Mouse (Mus musculus) cerebral cortex, adult 2 months (tissue): ENCODE results near the gene Caln1.

Source experiments
- WGBS: fragments of 180-500 bp; shearing (Covaris S2); methylation state at CpG from one replicate; pipeline ENCODE4 v1.1.7; 2018; 5-methylcytosine and 5-hydroxymethylcytosine counted together

Caln1 gene

GRCm38 (mm10) chr5:130394386-130394785, 25.1 kb downstream of the Caln1 start:
- 45% methylated on average over 8 of the region's 8 CpGs for WGBS

DNA sequence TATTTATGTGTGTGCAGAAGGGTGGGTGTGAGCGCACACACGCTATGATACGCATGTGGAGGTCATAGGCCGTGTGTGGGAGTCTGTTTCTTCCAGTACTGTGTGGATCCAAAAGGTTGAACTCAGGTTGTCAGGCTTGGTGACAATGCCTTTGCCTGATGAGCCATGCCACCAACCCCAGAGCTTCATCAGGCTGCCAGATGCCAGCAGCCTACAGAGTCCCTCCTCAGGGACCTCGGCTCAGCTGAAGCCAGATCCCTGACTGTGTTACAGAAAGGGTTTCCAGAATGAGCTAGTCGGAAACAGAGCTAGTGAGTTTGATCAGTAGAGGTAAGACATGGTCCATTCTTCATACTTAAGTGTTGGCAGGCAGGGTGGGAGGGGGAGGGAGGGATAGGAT, 25.9 kb downstream of the Caln1 start:
- 77% methylated on average over 6 of the region's 6 CpGs for WGBS

DNA sequence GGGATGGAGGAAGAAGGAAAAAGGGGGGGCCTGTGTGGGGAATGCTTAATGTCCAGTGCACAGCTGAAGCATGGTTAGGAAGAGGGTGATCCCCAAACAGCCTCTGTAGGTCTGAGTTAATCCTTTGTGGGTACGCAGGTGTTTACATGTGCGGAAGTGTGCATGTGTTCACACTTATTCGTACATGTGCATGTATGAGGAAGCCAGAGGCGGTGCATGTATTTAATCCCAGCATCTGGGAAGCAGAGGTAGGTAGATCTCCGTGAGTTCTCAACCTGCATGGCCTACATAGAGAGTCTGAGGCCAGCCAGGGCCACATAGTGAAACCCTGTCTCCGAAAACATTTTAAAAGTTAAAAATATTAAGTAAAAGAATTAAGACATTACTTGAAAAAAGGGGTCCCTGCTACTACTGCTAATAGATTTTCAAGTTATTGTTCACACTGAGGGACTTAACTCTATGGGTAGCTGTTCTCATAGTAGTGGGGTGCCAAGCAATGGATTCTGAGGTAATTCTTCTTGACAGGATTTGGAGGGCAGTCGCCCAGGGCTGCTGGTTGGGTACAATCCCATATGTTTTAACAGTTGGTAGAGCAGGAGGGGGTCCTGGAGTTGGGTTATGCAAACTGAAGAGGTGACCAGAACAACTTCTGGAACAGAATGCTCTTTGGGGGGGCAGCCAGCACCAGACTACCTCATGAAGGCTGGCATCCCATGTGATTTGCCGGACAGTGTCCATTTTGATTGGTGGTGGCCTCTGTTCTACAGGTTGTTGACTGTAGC, 31.1 kb downstream of the Caln1 start:
- 95% methylated on average over 8 of the region's 8 CpGs for WGBS

- 42% methylated on average over 1 of the region's 1 CpGs for WGBS
These were observed 35.9 kb downstream of the Caln1 start for GRCm38 (mm10) chr5:130405201-130405600.

GRCm38 (mm10) chr5:130409706-130410105, 40.5 kb downstream of the Caln1 start:
- 93% methylated on average over 6 of the region's 6 CpGs for WGBS

DNA sequence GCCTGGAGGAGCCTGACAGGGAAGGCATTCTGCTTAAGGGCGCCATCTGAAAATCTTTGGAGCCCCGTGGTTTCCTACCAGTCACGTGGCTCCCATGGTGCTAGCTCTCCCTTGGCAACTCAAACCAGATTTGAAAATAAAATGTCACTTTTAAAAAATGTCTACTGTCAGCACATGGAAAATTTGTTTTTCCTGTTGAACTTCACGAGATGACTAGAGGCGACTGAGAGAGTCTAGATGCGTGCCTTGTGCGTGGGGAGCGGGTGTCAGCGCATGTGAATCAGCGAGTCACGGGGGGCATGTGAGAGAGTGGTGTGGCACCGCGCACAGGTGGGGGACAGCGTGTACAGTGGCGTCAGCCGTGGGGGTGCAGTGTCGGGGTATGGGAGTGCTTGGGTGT, 42.3 kb downstream of the Caln1 start:
- WGBS = 69% methylated on average over 17 of the region's 17 CpGs

DNA sequence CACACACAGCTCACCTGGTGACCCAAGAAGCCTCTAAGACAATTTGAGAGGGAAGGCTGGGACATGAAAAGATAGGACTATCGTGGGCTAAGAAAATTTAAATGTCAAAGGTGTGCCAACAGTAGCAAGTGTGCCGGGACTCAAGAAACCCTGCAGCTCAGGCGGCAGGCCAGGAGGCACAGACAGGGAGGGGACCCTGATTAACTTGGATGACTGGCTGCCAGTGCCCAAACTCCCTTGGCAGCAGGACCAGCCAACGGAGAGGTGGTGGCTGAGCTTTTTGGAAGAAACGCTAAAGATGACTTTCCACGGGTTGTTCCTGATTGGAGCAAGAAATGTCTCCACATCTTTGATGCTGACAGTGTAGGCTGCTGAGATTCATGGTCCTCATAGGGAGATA, 78.2 kb downstream of the Caln1 start:
- 31% methylated on average over 6 of the region's 6 CpGs for WGBS

GRCm38 (mm10) chr5:130448491-130448890, 79.2 kb downstream of the Caln1 start:
- 2% methylated on average over 20 of the region's 20 CpGs for WGBS

- WGBS = under 1% methylated on average over 72 of the region's 77 CpGs
These were observed 79.9 kb downstream of the Caln1 start for GRCm38 (mm10) chr5:130448931-130449856.

- 5% methylated on average over 14 of the region's 14 CpGs for WGBS
These were observed 80.8 kb downstream of the Caln1 start for GRCm38 (mm10) chr5:130450031-130450541.

GRCm38 (mm10) chr5:130458076-130458475, 88.8 kb downstream of the Caln1 start:
- 53% methylated on average over 7 of the region's 7 CpGs for WGBS

- 56% methylated on average over 10 of the region's 10 CpGs for WGBS
These were observed 103.0 kb downstream of the Caln1 start for GRCm38 (mm10) chr5:130472209-130472608.

DNA sequence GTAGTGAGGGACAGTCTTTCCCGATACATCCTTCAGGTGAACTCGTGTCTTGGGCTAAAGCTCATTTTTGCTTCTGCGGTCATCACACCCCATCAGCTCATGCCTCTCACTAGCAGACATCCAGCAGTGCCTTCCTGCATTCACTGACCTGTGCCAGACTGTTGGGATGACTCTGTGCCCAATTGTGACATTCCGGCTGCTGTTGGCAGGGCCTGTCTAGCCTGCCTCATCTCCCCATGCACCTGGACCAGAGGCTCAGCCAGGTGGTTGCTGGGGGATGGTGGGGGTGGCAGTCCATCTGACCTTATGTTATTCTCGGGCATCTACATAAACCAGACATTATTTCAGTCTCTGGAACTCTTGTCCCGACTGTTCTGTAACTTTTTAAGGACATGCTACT, 105.6 kb downstream of the Caln1 start:
- 80% methylated on average over 6 of the region's 6 CpGs for WGBS

GRCm38 (mm10) chr5:130476741-130477140, 107.5 kb downstream of the Caln1 start:
- 68% methylated on average over 12 of the region's 12 CpGs for WGBS

DNA sequence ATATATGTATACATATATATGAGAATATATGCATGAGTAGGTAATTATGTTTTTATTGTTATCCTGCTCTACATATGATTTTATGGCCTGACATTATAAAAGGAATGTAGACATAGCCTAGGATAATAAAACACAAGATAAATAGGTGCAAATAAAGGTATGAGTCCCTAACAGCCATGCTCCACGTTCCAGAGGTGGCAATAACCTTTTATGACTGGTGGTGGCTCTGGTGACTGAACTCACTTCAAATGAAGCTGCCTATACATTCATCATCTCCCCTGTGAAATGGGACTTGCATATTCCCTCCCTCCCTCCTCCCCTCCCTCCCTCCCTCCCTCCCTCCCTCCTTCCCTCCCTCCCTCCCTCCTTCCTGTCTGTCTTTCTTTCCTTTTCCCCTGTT, 111.0 kb downstream of the Caln1 start:
- WGBS = 83% methylated on average over 1 of the region's 1 CpGs

GRCm38 (mm10) chr5:130491471-130491870, 122.2 kb downstream of the Caln1 start:
- 58% methylated on average over 5 of the region's 5 CpGs for WGBS

- WGBS = 58% methylated on average over 7 of the region's 7 CpGs
These were observed 123.0 kb downstream of the Caln1 start for GRCm38 (mm10) chr5:130492305-130492704.

GRCm38 (mm10) chr5:130502541-130502940, 133.3 kb downstream of the Caln1 start:
- WGBS = 37% methylated on average over 9 of the region's 9 CpGs

GRCm38 (mm10) chr5:130504891-130505290, 135.6 kb downstream of the Caln1 start:
- WGBS = 79% methylated on average over 5 of the region's 5 CpGs

- WGBS = 98% methylated on average over 2 of the region's 2 CpGs
These were observed 141.3 kb downstream of the Caln1 start for GRCm38 (mm10) chr5:130510516-130510915.

DNA sequence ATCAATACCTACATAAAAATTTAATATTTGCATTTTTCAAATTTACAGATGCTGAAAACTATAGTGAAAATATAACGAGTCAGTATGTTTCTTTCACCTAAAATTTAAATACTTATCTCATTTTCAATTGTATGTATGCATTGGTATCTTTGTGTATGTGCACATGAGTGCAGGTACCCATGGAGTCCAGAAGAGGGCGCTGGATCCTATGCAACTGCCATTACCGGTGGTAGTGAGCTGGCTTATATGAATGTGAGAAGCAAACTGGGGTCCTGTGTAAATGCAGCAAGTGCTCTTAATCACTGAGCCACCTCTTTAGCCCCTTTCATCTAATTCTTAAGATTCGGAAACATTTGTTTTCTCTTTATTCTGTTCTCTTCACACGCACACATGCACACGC, 146.1 kb downstream of the Caln1 start:
- WGBS = 85% methylated on average over 6 of the region's 6 CpGs

DNA sequence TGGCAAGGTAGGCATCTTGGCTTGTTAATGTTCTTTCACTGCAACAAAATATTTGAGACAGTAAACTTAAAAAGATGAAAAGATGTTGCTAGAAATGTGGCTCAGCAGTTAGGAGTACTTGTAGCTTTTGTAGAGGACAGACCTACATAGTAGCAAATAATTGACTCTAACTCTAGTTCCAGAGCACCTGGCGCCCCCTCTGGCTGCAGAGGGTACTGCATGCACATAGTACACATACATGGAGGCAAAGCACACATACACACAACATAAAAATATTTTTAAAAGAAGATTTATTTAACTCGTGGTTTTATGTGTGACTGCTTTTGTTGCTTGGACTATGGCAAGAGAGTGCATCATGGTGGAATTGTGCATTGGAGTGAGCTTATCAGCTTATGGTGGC, 151.3 kb downstream of the Caln1 start:
- 72% methylated on average over 2 of the region's 2 CpGs for WGBS

GRCm38 (mm10) chr5:130527416-130527815, 158.2 kb downstream of the Caln1 start:
- WGBS = 84% methylated on average over 2 of the region's 2 CpGs
